13 mouse cellular contexts compared by ENCODE assay signal in genomic region chr12:73450541-73450940, GRCm38 (mm10).
DNase-seq lines count a peak whose midpoint lies in the region; ATAC-seq lines count a peak whose summit lies in the region.
"Had no signal": no experiment of that assay in that cellular context is flagged by ENCODE, and none has a peak within 500 bp of the region (broad histone marks: within the 10 kb centered on the region; RNA-seq: fewer than 3 reads in every experiment).

No protein-coding gene starts in this region.

- no peak overlapping the region for H3K27ac ChIP-seq in hindbrain, embryonic 13.5 days
- H3K27ac ChIP-seq in hindbrain, embryonic 12.5 days = no peak overlapping the region
- H3K27ac ChIP-seq in brown adipose tissue, adult 24 weeks (replicated peaks; ENCODE audit: low read depth, low read length) = peak overlapping the region; percentile 44
- peak overlapping the region; percentile 74 for H3K27ac ChIP-seq in limb, embryonic 10.5 days
- H3K27ac ChIP-seq in kidney, embryonic 14.5 days (ENCODE audit: low read depth, low read length) = no peak overlapping the region
- H3K27ac ChIP-seq: forebrain, embryonic 12.5 days; liver, embryonic 12.5 days had no signal

- H3K36me3 ChIP-seq in hindbrain, embryonic 13.5 days = no peaks in the 10 kb centered on the region
- H3K36me3 ChIP-seq in hindbrain, embryonic 12.5 days = no peaks in the 10 kb centered on the region
- H3K36me3 ChIP-seq in limb, embryonic 10.5 days = no peaks in the 10 kb centered on the region
- no peaks in the 10 kb centered on the region for H3K36me3 ChIP-seq in kidney, embryonic 14.5 days (ENCODE audit: control insufficient read depth, insufficient read depth, low read length)
- H3K36me3 ChIP-seq: forebrain, embryonic 12.5 days; liver, embryonic 12.5 days had no signal

- no peak overlapping the region for H3K4me3 ChIP-seq in hindbrain, embryonic 13.5 days
- H3K4me3 ChIP-seq in hindbrain, embryonic 12.5 days = no peak overlapping the region
- no peak overlapping the region for H3K4me3 ChIP-seq in brown adipose tissue, adult 24 weeks (ENCODE audit: insufficient read depth, low read depth, low read length)
- no peak overlapping the region for H3K4me3 ChIP-seq in limb, embryonic 10.5 days
- no peak overlapping the region for H3K4me3 ChIP-seq in kidney, embryonic 14.5 days (ENCODE audit: low read length)
- H3K4me3 ChIP-seq: forebrain, embryonic 12.5 days; liver, embryonic 12.5 days had no signal

- no peaks in the 10 kb centered on the region for H3K4me1 ChIP-seq in hindbrain, embryonic 13.5 days (replicated peaks)
- H3K4me1 ChIP-seq in hindbrain, embryonic 12.5 days = peaks cover 10% of the 10 kb centered on the region
- H3K4me1 ChIP-seq in brown adipose tissue, adult 24 weeks (ENCODE audit: control insufficient read depth, insufficient read depth, insufficient read length, low read length) = peaks cover 3% of the 10 kb centered on the region; the same call in 1 of the 2 replicates
- peaks cover 58% of the 10 kb centered on the region for H3K4me1 ChIP-seq in limb, embryonic 10.5 days
- H3K4me1 ChIP-seq in kidney, embryonic 14.5 days (ENCODE audit: control insufficient read depth, insufficient read depth, low read length) = no peaks in the 10 kb centered on the region
- H3K4me1 ChIP-seq: liver, embryonic 12.5 days had no signal

- no peak for ATAC-seq in hindbrain, embryonic 13.5 days (ENCODE audit: low FRiP score)
- no peak for ATAC-seq in hindbrain, embryonic 12.5 days (ENCODE audit: low FRiP score)
- ATAC-seq in kidney, embryonic 14.5 days (ENCODE audit: low FRiP score, low TSS enrichment) = no peak
- ATAC-seq: liver, embryonic 12.5 days had no signal

- H3K9me3 ChIP-seq in hindbrain, embryonic 13.5 days = no peaks in the 10 kb centered on the region
- no peaks in the 10 kb centered on the region for H3K9me3 ChIP-seq in hindbrain, embryonic 12.5 days (replicated peaks)
- H3K9me3 ChIP-seq in limb, embryonic 10.5 days (replicated peaks) = no peaks in the 10 kb centered on the region
- peaks cover 4% of the 10 kb centered on the region; the same call in 1 of the 2 replicates for H3K9me3 ChIP-seq in kidney, embryonic 14.5 days (ENCODE audit: control insufficient read depth, low read length)
- H3K9me3 ChIP-seq: forebrain, embryonic 12.5 days; liver, embryonic 12.5 days had no signal

- H3K27me3 ChIP-seq in hindbrain, embryonic 13.5 days = no peaks in the 10 kb centered on the region
- H3K27me3 ChIP-seq in hindbrain, embryonic 12.5 days = no peaks in the 10 kb centered on the region
- 0 out of 2 replicates have a peak, but pooled peaks cover 3% of the 10 kb centered on the region for H3K27me3 ChIP-seq in limb, embryonic 10.5 days (ENCODE audit: low read depth, poor library complexity, severe bottlenecking)
- no peaks in the 10 kb centered on the region for H3K27me3 ChIP-seq in kidney, embryonic 14.5 days (ENCODE audit: control insufficient read depth, insufficient read depth, low read length)

- 81% methylated on average over 4 of the region's 4 CpGs for WGBS in hindbrain, embryonic 13.5 days
- WGBS in hindbrain, embryonic 12.5 days = 74% methylated on average over 4 of the region's 4 CpGs
- 74% methylated on average over 4 of the region's 4 CpGs for WGBS in limb, embryonic 10.5 days
- 84% methylated on average over 4 of the region's 4 CpGs for WGBS in kidney, embryonic 14.5 days

- H3K4me2 ChIP-seq in hindbrain, embryonic 13.5 days = no peak overlapping the region
- H3K4me2 ChIP-seq in hindbrain, embryonic 12.5 days (replicated peaks) = no peak overlapping the region
- H3K4me2 ChIP-seq in kidney, embryonic 14.5 days (replicated peaks; ENCODE audit: low read depth, low read length) = no peak overlapping the region
- H3K4me2 ChIP-seq: forebrain, embryonic 12.5 days; heart, embryonic 11.5 days; liver, embryonic 12.5 days had no signal

- H3K9ac ChIP-seq in hindbrain, embryonic 13.5 days = 0 out of 2 replicates have a peak overlapping the region, but pooled peaks have one; percentile 29
- no peak overlapping the region for H3K9ac ChIP-seq in hindbrain, embryonic 12.5 days
- H3K9ac ChIP-seq in kidney, embryonic 14.5 days (ENCODE audit: low read depth, low read length) = no peak overlapping the region
- H3K9ac ChIP-seq: forebrain, embryonic 12.5 days; liver, embryonic 12.5 days had no signal

- peak; percentile 28 for DNase-seq in cerebellum, adult 9-11 months
- DNase-seq in cerebellum, adult 9-10 months = no peak
- DNase-seq in limb, embryonic 10.5 days (ENCODE audit: low spot score) = no peak
- DNase-seq: gastrocnemius, postnatal 36 days; lung, adult 2 months; right cerebral cortex, postnatal 25 days had no signal

Comparison
In these comparisons a context has a peak if more than half of its experiments do, and no peak if none do; other contexts are left out.
1. H3K27ac ChIP-seq: peak in brown adipose tissue, adult 24 weeks (single experiment) and limb, embryonic 10.5 days (single experiment); none in hindbrain, embryonic 13.5 days (single experiment), hindbrain, embryonic 12.5 days (single experiment) and kidney, embryonic 14.5 days (single experiment).